Mouse (Mus musculus) hindbrain, postnatal 0 days (tissue): Measurements from ENCODE around the gene Gde1. TPM values are rescaled to one million over a fixed set of nuclear protein-coding genes. Genes with fewer than 3 reads are reported as not detected.

Experiments
- ATAC-seq: fragments of 200-750 bp; cut with Nextera tagmentation; 2 replicates; pipeline ENCODE4 v1.8.0; 2017; ENCODE audit warnings: mild to moderate bottlenecking, moderate TSS enrichment, moderate library complexity
- DNase-seq: peaks from one replicate; pipeline ENCODE4 v3.0.0-alpha.2; 2015; ENCODE audit warnings: low spot score
- H3K27ac ChIP-seq: fragments of 300-500 bp; sonication (generic); 2 replicates; pipeline ENCODE4 v1.5.1; 2014; ENCODE audit warnings: mild to moderate bottlenecking
- H3K27me3 ChIP-seq: fragments of 300-500 bp; sonication (generic); 2 replicates; pipeline ENCODE4 v1.6.1; 2014; ENCODE audit warnings: low read length, mixed read lengths; ENCODE audit not compliant: insufficient read depth
- H3K36me3 ChIP-seq: fragments of 300-500 bp; sonication (generic); 2 replicates; pipeline ENCODE4 v1.6.1; 2014; ENCODE audit warnings: low read length, mixed read lengths; ENCODE audit not compliant: insufficient read depth
- H3K4me1 ChIP-seq: fragments of 300-500 bp; sonication (generic); 2 replicates; pipeline ENCODE4 v1.6.1; 2014; ENCODE audit warnings: antibody characterized with exemption, low read length, mixed read lengths; ENCODE audit not compliant: insufficient read depth
- H3K4me2 ChIP-seq: fragments of 300-500 bp; sonication (generic); 2 replicates; pipeline ENCODE4 v1.6.1; 2014; ENCODE audit warnings: low read depth, mild to moderate bottlenecking, low read length, moderate library complexity, mixed read lengths
- H3K4me3 ChIP-seq: fragments of 300-500 bp; sonication (generic); 2 replicates; pipeline ENCODE4 v1.5.1; 2014; ENCODE audit warnings: low read length
- H3K9ac ChIP-seq: fragments of 300-500 bp; sonication (generic); replicated peaks from 2 replicates; pipeline ENCODE4 v1.6.1; 2014; ENCODE audit warnings: mild to moderate bottlenecking, low read length, moderate library complexity, mixed read lengths
- H3K9me3 ChIP-seq: fragments of 300-500 bp; sonication (generic); 2 replicates; pipeline ENCODE4 v1.6.1; 2016; ENCODE audit warnings: low read length, mixed read lengths
- CTCF ChIP-seq: IDR thresholded peaks from 2 replicates; pipeline ENCODE4 v1.5.1; 2016; ENCODE audit warnings: antibody characterized with exemption, control low read depth, low read depth
- WGBS: fragments of 180-500 bp; shearing (Covaris S2); extraction: QIAGEN DNeasy Blood & Tissue Kit; methylation state at CpG from one replicate; pipeline ENCODE4 v1.1.7; 2014; 5-methylcytosine and 5-hydroxymethylcytosine counted together
- polyA plus RNA-seq: library from polyadenylated mRNA; unstranded; fragments of >200 nt; fragmentation: Nextera tagmentation; extraction: Ambion mirVana; gene quantifications from 2 replicates; pipeline ENCODE4 v1.2.1, GENCODE M21; 2015
- total RNA-seq: library from RNA; depleted of rRNA; stranded (reverse); fragments of >200 nt; gene quantifications from 2 replicates; pipeline ENCODE4 v1.2.3, GENCODE M21; 2014

Gene Gde1
- total and polyA plus RNA-seq, 2 experiments from 2014 or later, result 285 to 347 TPM

DNA sequence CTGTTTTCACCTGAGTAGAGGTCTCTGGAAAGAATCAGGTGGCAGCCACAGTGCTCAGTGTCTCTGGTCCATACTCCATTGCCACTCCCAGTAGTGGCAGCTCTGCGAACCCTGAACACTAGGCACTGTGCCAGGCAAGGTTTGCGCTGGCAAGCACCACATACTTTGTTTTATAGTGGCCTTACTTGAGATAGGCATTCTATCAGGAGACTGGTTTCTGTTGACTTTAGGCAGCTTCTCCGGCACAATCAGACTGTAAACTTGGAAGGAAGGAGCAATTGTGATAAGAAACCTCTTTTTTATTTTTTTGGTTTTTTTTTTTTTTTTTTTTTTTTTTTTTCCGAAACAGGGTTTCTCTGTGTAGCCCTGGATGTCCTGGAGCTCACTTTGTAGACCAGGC is 2.4 kb upstream of the Gde1 start:
- no peaks in the 10 kb centered on the region for H3K27me3 ChIP-seq
- 67% methylated on average over 4 of the region's 4 CpGs for WGBS
- no peak for TF ChIP-seq CTCF
- no peak overlapping the region for H3K27ac ChIP-seq
- no peak overlapping the region for H3K9ac ChIP-seq
- peaks cover 17% of the 10 kb centered on the region for H3K4me1 ChIP-seq
- H3K4me3 ChIP-seq, result no peak overlapping the region
- DNase-seq (no peak), ATAC-seq (no peak)
- H3K4me2 ChIP-seq, result no peak overlapping the region
- H3K9me3 ChIP-seq, result no peaks in the 10 kb centered on the region
- H3K36me3 ChIP-seq, result no peaks in the 10 kb centered on the region

DNA sequence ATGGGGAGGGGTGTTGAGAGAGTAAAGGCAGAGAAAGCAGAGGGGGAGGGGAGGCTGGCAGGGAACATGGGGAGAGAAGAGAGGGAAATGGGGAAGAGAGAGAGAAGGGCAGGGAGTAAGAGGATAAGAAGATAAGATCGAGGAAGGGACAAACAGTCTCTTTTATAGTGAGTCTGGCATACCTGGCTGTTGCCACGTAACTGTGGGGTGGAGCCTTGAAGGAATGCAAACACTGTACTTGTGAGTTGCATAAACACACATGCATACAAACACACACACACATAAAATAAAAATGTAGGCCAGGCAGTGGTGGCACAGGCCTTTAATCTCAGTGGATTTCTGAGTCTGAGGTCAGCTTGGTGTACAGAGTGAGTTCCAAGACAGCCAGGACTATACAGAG is 1.6 kb upstream of the Gde1 start:
- no peaks in the 10 kb centered on the region for H3K27me3 ChIP-seq
- H3K9me3 ChIP-seq, result no peaks in the 10 kb centered on the region
- no peak overlapping the region for H3K27ac ChIP-seq
- no peak overlapping the region for H3K9ac ChIP-seq
- H3K4me2 ChIP-seq, result no peak overlapping the region
- TF ChIP-seq CTCF, result no peak
- no peaks in the 10 kb centered on the region for H3K36me3 ChIP-seq
- WGBS, result 86% methylated on average over 2 of the region's 2 CpGs
- ATAC-seq, result no peak
- no peak overlapping the region for H3K4me3 ChIP-seq
- H3K4me1 ChIP-seq, result peaks cover 17% of the 10 kb centered on the region
- no peak for DNase-seq

DNA sequence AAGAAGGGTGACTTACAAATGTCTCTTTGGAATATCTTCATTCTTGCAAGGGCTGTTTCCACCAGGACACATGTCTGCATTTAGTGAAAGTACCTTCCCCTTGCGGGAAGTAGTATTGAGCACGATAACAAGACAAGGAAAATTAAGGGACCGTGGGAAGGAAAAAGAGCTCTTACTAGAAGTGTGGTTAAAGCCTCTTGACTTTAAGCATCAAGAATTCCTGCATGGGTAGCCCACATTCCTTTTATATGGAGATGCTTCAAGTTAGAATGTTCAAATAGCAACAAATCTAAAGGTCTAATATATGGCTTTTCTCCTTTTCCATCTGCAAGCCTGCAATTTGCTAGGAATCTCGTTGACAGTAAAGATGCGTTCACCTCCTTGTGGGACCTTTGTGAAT is 910 bp upstream of the Gde1 start:
- DNase-seq (no peak), ATAC-seq (no peak)
- no peak overlapping the region for H3K4me2 ChIP-seq
- WGBS, result 89% methylated on average over 5 of the region's 5 CpGs
- H3K9ac ChIP-seq, result no peak overlapping the region
- TF ChIP-seq CTCF, result no peak
- peak overlapping the region; percentile 98; the same call in 1 of the 2 replicates for H3K27ac ChIP-seq
- H3K27me3 ChIP-seq, result no peaks in the 10 kb centered on the region
- H3K36me3 ChIP-seq, result no peaks in the 10 kb centered on the region
- peaks cover 17% of the 10 kb centered on the region for H3K4me1 ChIP-seq
- no peaks in the 10 kb centered on the region for H3K9me3 ChIP-seq
- H3K4me3 ChIP-seq, result no peak overlapping the region

GRCm38 (mm10) chr7:118706051-118706450 is 473 bp upstream of the Gde1 start:
- Histone ChIP-seq H3K4me2 (peak overlapping the region; percentile 66), H3K9me3 (no peaks in the 10 kb centered on the region), H3K4me1 (peaks cover 17% of the 10 kb centered on the region), H3K4me3 (peak overlapping the region; percentile 90), H3K27me3 (no peaks in the 10 kb centered on the region), H3K27ac (peak overlapping the region; percentile 98; the same call in 1 of the 2 replicates), H3K36me3 (no peaks in the 10 kb centered on the region), H3K9ac (0 out of 2 replicates have a peak overlapping the region, but pooled peaks have one; percentile 82)
- no peak for DNase-seq
- no peak for TF ChIP-seq CTCF
- ATAC-seq, result peak; percentile 2; the same call in 1 of the 2 replicates
- WGBS, result 21% methylated on average over 6 of the region's 6 CpGs

DNA sequence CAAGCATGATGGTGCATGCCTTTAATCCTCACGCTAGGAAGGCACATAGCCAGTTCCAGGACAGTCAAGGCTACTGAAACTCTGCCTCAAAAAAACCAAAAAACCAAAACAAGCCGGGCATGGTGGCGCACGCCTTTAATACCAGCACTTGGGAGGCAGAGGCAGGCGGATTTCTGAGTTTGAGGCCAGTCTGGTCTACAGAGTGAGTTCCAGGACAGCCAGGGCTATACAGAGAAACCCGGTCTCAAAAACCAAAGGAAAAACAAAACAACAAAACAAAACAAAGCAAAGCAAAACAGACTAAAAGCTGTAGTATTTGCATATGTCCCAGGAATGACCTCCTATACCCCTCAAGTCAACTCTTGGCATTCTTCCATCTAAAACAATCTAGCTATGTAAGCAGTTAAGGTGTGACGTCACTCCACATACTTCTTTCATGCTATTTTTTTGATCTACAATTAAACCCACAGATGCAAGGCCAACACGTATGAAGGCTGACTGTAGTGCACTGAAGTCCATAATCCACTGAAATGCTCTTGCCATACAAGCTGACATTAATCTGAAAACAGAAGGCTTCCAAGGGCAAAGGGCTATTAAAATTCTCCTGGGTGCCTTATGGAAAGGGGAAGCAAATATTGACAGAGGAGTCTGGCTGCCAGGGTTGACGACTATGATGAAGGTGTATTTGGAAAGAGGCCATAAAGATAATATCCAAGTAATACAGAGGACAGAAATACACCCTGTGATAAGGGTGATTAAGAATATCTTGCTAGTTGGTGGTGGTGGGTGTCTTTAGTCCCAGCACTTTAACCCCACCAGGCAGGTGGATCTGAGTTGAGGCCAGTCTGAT is 1.4 kb downstream of the Gde1 start:
- H3K4me1 ChIP-seq, result peaks cover 17% of the 10 kb centered on the region
- 73% methylated on average over 9 of the region's 9 CpGs for WGBS
- H3K4me3 ChIP-seq, result peak overlapping the region; percentile 90
- peak overlapping the region; percentile 82; the same call in 1 of the 2 replicates for H3K9ac ChIP-seq
- H3K27me3 ChIP-seq, result no peaks in the 10 kb centered on the region
- no peaks in the 10 kb centered on the region for H3K9me3 ChIP-seq
- H3K36me3 ChIP-seq, result no peaks in the 10 kb centered on the region
- TF ChIP-seq CTCF, result no peak
- H3K4me2 ChIP-seq, result peak overlapping the region; percentile 66
- ATAC-seq (no peak), DNase-seq (no peak)
- H3K27ac ChIP-seq, result peak overlapping the region; percentile 98

- TF ChIP-seq CTCF, result no peak
Measured at GRCm38 (mm10) chr7:118703144-118703561, 2.4 kb downstream of the Gde1 start.

GRCm38 (mm10) chr7:118698882-118699281 is 6.7 kb downstream of the Gde1 start:
- DNase-seq (no peak), ATAC-seq (no peak)
- no peak overlapping the region for H3K9ac ChIP-seq
- H3K9me3 ChIP-seq, result no peaks in the 10 kb centered on the region
- peaks cover 29% of the 10 kb centered on the region for H3K36me3 ChIP-seq
- no peaks in the 10 kb centered on the region for H3K27me3 ChIP-seq
- H3K4me2 ChIP-seq, result no peak overlapping the region
- H3K4me1 ChIP-seq, result peaks cover 5% of the 10 kb centered on the region; the same call in 1 of the 2 replicates
- TF ChIP-seq CTCF, result no peak
- H3K27ac ChIP-seq, result no peak overlapping the region
- no peak overlapping the region for H3K4me3 ChIP-seq
- WGBS, result 92% methylated on average over 9 of the region's 9 CpGs

More at GRCm38 (mm10) chr7:118703144-118703561, 2.4 kb downstream of the Gde1 start:
- Histone ChIP-seq H3K4me3 (no peak overlapping the region), H3K9ac (no peak overlapping the region), H3K27me3 (no peaks in the 10 kb centered on the region), H3K27ac (no peak overlapping the region), H3K9me3 (no peaks in the 10 kb centered on the region), H3K4me1 (peaks cover 17% of the 10 kb centered on the region), H3K36me3 (peaks cover 4% of the 10 kb centered on the region), H3K4me2 (peak overlapping the region; percentile 66; the same call in 1 of the 2 replicates)
- DNase-seq (no peak), ATAC-seq (no peak)
- 90% methylated on average over 15 of the region's 15 CpGs for WGBS
